Mouse (Mus musculus): Measurements from ENCODE around the gene C1qa. TPM values are rescaled to one million over a fixed set of nuclear protein-coding genes. Genes with fewer than 3 reads are reported as not detected.

C1qa gene
- polyA plus RNA-seq, 1 experiment = 34.0 TPM

GRCm38 (mm10) chr4:136916359-136917164 is 18.0 kb upstream of the C1qa start:
- H3K4me1 ChIP-seq (ENCODE audit: control insufficient read depth, insufficient read depth, low read length) = peaks cover 9% of the 10 kb centered on the region
- DNase-seq = peak; percentile 59 to 73
- no peak overlapping the region for H3K27ac ChIP-seq (ENCODE audit: insufficient read depth, low read length)
- no peaks in the 10 kb centered on the region; the same call in 1 of the 2 replicates for H3K27me3 ChIP-seq (ENCODE audit: control insufficient read depth, insufficient read depth, low read length)
- WGBS = 49% methylated on average over 20 of the region's 20 CpGs
- no peak for TF ChIP-seq CTCF (IDR thresholded peaks at IDR 0.05; ENCODE audit: borderline replicate concordance, insufficient read depth, low read depth, low read length)
- TF ChIP-seq POLR2A (IDR thresholded peaks at IDR 0.05; ENCODE audit: borderline replicate concordance, insufficient read depth, low read length) = no peak
- H3K4me3 ChIP-seq (replicated peaks; ENCODE audit: insufficient read depth, low read depth, low read length) = peak overlapping the region; percentile 23

- no peak for TF ChIP-seq POLR2A (IDR thresholded peaks at IDR 0.05; ENCODE audit: borderline replicate concordance, insufficient read depth, low read length)
- TF ChIP-seq CTCF (IDR thresholded peaks at IDR 0.05; ENCODE audit: borderline replicate concordance, insufficient read depth, low read depth, low read length) = no peak
- Histone ChIP-seq H3K27ac (ENCODE audit: insufficient read depth, low read length) (no peak overlapping the region), H3K4me1 (ENCODE audit: control insufficient read depth, insufficient read depth, low read length) (peaks cover 9% of the 10 kb centered on the region), H3K4me3 (replicated peaks; ENCODE audit: insufficient read depth, low read depth, low read length) (no peak overlapping the region), H3K27me3 (ENCODE audit: control insufficient read depth, insufficient read depth, low read length) (no peaks in the 10 kb centered on the region; the same call in 1 of the 2 replicates)
- 44% methylated on average over 9 of the region's 9 CpGs for WGBS
- no peak for DNase-seq
Observed at GRCm38 (mm10) chr4:136912841-136913240, 14.2 kb upstream of the C1qa start.

GRCm38 (mm10) chr4:136911804-136912203 is 13.2 kb upstream of the C1qa start:
- WGBS = 62% methylated on average over 9 of the region's 9 CpGs
- TF ChIP-seq POLR2A (IDR thresholded peaks at IDR 0.05; ENCODE audit: borderline replicate concordance, insufficient read depth, low read length) (no peak), CTCF (IDR thresholded peaks at IDR 0.05; ENCODE audit: borderline replicate concordance, insufficient read depth, low read depth, low read length) (no peak)
- H3K27ac ChIP-seq (ENCODE audit: insufficient read depth, low read length) = no peak overlapping the region
- no peak overlapping the region for H3K4me3 ChIP-seq (replicated peaks; ENCODE audit: insufficient read depth, low read depth, low read length)
- peaks cover 3% of the 10 kb centered on the region for H3K4me1 ChIP-seq (ENCODE audit: control insufficient read depth, insufficient read depth, low read length)
- DNase-seq = no peak
- no peaks in the 10 kb centered on the region; the same call in 1 of the 2 replicates for H3K27me3 ChIP-seq (ENCODE audit: control insufficient read depth, insufficient read depth, low read length)

GRCm38 (mm10) chr4:136911211-136911646 is 12.6 kb upstream of the C1qa start:
- no peak for DNase-seq
- no peaks in the 10 kb centered on the region; the same call in 1 of the 2 replicates for H3K27me3 ChIP-seq (ENCODE audit: control insufficient read depth, insufficient read depth, low read length)
- 38% methylated on average over 17 of the region's 17 CpGs for WGBS
- no peak overlapping the region for H3K4me3 ChIP-seq (replicated peaks; ENCODE audit: insufficient read depth, low read depth, low read length)
- TF ChIP-seq CTCF (IDR thresholded peaks at IDR 0.05; ENCODE audit: borderline replicate concordance, insufficient read depth, low read depth, low read length) (no peak), POLR2A (IDR thresholded peaks at IDR 0.05; ENCODE audit: borderline replicate concordance, insufficient read depth, low read length) (no peak)
- H3K4me1 ChIP-seq (ENCODE audit: control insufficient read depth, insufficient read depth, low read length) = no peaks in the 10 kb centered on the region
- H3K27ac ChIP-seq (ENCODE audit: insufficient read depth, low read length) = no peak overlapping the region

GRCm38 (mm10) chr4:136907809-136908208 is 9.2 kb upstream of the C1qa start:
- Histone ChIP-seq H3K4me1 (ENCODE audit: control insufficient read depth, insufficient read depth, low read length) (no peaks in the 10 kb centered on the region), H3K27ac (ENCODE audit: insufficient read depth, low read length) (no peak overlapping the region), H3K4me3 (replicated peaks; ENCODE audit: insufficient read depth, low read depth, low read length) (no peak overlapping the region), H3K27me3 (ENCODE audit: control insufficient read depth, insufficient read depth, low read length) (no peaks in the 10 kb centered on the region)
- DNase-seq = no peak
- TF ChIP-seq POLR2A (IDR thresholded peaks at IDR 0.05; ENCODE audit: borderline replicate concordance, insufficient read depth, low read length) (no peak), CTCF (IDR thresholded peaks at IDR 0.05; ENCODE audit: borderline replicate concordance, insufficient read depth, low read depth, low read length) (no peak)

- no peaks in the 10 kb centered on the region for H3K27me3 ChIP-seq (ENCODE audit: control insufficient read depth, insufficient read depth, low read length)
- TF ChIP-seq CTCF (IDR thresholded peaks at IDR 0.05; ENCODE audit: borderline replicate concordance, insufficient read depth, low read depth, low read length) (peak; percentile 72), POLR2A (IDR thresholded peaks at IDR 0.05; ENCODE audit: borderline replicate concordance, insufficient read depth, low read length) (no peak)
- DNase-seq = no peak
- no peaks in the 10 kb centered on the region for H3K4me1 ChIP-seq (ENCODE audit: control insufficient read depth, insufficient read depth, low read length)
- H3K27ac ChIP-seq (ENCODE audit: insufficient read depth, low read length) = no peak overlapping the region
- no peak overlapping the region for H3K4me3 ChIP-seq (replicated peaks; ENCODE audit: insufficient read depth, low read depth, low read length)
- 21% methylated on average over 7 of the region's 7 CpGs for WGBS
Observed at GRCm38 (mm10) chr4:136907033-136907432, 8.4 kb upstream of the C1qa start.

GRCm38 (mm10) chr4:136904767-136905539 is 6.3 kb upstream of the C1qa start:
- TF ChIP-seq POLR2A (IDR thresholded peaks at IDR 0.05; ENCODE audit: borderline replicate concordance, insufficient read depth, low read length) (no peak), CTCF (IDR thresholded peaks at IDR 0.05; ENCODE audit: borderline replicate concordance, insufficient read depth, low read depth, low read length) (no peak)
- H3K27me3 ChIP-seq (ENCODE audit: control insufficient read depth, insufficient read depth, low read length) = no peaks in the 10 kb centered on the region
- no peak overlapping the region for H3K27ac ChIP-seq (ENCODE audit: insufficient read depth, low read length)
- no peak for DNase-seq
- WGBS = 8% methylated on average over 23 of the region's 23 CpGs
- no peaks in the 10 kb centered on the region for H3K4me1 ChIP-seq (ENCODE audit: control insufficient read depth, insufficient read depth, low read length)
- no peak overlapping the region for H3K4me3 ChIP-seq (replicated peaks; ENCODE audit: insufficient read depth, low read depth, low read length)

All from cerebellum, adult 2 months (tissue).